Mouse (Mus musculus): Measurements from ENCODE around the gene Fam205c. TPM values are rescaled to one million over a fixed set of nuclear protein-coding genes. Genes with fewer than 3 reads are reported as not detected.

Fam205c gene
- 0.02 TPM in 2 replicates for polyA plus RNA-seq (2012; rRNA removed)

GRCm38 (mm10) chr4:42874134-42874533 is at the start of gene Fam205c:
Gene Fam205c (minus strand): TSS chr4:42874234.

GRCm38 (mm10) chr4:42916617-42917401 is 42.8 kb upstream of the Fam205c start, which contains the start of gene Phf24:
Gene Phf24 (plus strand): TSS chr4:42916660.

GRCm38 (mm10) chr4:42856671-42857070 is 17.4 kb downstream of the Fam205c start, which contains the start of gene Gm12394:
Gene Gm12394 (minus strand): TSS chr4:42856771.

GRCm38 (mm10) chr4:42853788-42854187 is 20.2 kb downstream of the Fam205c start, which contains the start of gene Fam205a1:
Gene Fam205a1 (minus strand): TSS chr4:42853888.

Other genes starting within 250 kb of the Fam205c start
- 0.10 TPM in 1 of 2 replicates, not detected in the other for gene Gm2564, start 244.5 kb downstream of the Fam205c start, polyA plus RNA-seq (2012; rRNA removed)
- not detected in 2 replicates for gene Ccl27b, start 219.0 kb downstream of the Fam205c start, polyA plus RNA-seq (2012; rRNA removed)
- not detected in 2 replicates for gene Il11ra2, start 212.3 kb downstream of the Fam205c start, polyA plus RNA-seq (2012; rRNA removed)
- gene 4930578G10Rik, start 138.7 kb downstream of the Fam205c start, polyA plus RNA-seq (2012; rRNA removed): not detected in 2 replicates
- 0.07 and 0.09 TPM in 2 replicates for gene Ccl19, start 117.7 kb downstream of the Fam205c start, polyA plus RNA-seq (2012; rRNA removed)
- gene Ccl21a, start 100.2 kb downstream of the Fam205c start, polyA plus RNA-seq (2012; rRNA removed): 0.25 and 0.67 TPM in 2 replicates
- gene Fam205a1, start 20.3 kb downstream of the Fam205c start, polyA plus RNA-seq (2012; rRNA removed): 0.11 and 0.14 TPM in 2 replicates
- not detected in 2 replicates for gene Gm12394, start 17.5 kb downstream of the Fam205c start, polyA plus RNA-seq (2012; rRNA removed)
- 0.13 and 0.14 TPM in 2 replicates for gene Phf24, start 42.4 kb upstream of the Fam205c start, polyA plus RNA-seq (2012; rRNA removed)
- 1.4 and 1.5 TPM in 2 replicates for gene Dnajb5, start 75.6 kb upstream of the Fam205c start, polyA plus RNA-seq (2012; rRNA removed)
- 0.02 TPM in 1 of 2 replicates, not detected in the other for gene 1700022I11Rik, start 95.4 kb upstream of the Fam205c start, polyA plus RNA-seq (2012; rRNA removed)
- gene Vcp, start 126.3 kb upstream of the Fam205c start, polyA plus RNA-seq (2012; rRNA removed): 69.7 and 71.6 TPM in 2 replicates
- 6.0 and 6.1 TPM in 2 replicates for gene Fancg, start 136.3 kb upstream of the Fam205c start, polyA plus RNA-seq (2012; rRNA removed)
- 7.1 and 9.4 TPM in 2 replicates for gene Pigo, start 151.6 kb upstream of the Fam205c start, polyA plus RNA-seq (2012; rRNA removed)
- gene Stoml2, start 157.5 kb upstream of the Fam205c start, polyA plus RNA-seq (2012; rRNA removed): 76.7 and 78.4 TPM in 2 replicates
- gene Fam214b, start 172.0 kb upstream of the Fam205c start, polyA plus RNA-seq (2012; rRNA removed): 14.9 and 15.7 TPM in 2 replicates
- gene Unc13b, start 184.7 kb upstream of the Fam205c start, polyA plus RNA-seq (2012; rRNA removed): 1.9 and 2.0 TPM in 2 replicates